Mouse (Mus musculus): ENCODE data around the gene Vmp1. TPM values are rescaled to one million over a fixed set of nuclear protein-coding genes. Genes with fewer than 3 reads are reported as not detected.

Gene Vmp1
- polyA plus RNA-seq, 1 experiment from 2014 or later, result 89.4 TPM

- H3K9me3 ChIP-seq (ENCODE audit: control insufficient read depth, low read length), result no peaks in the 10 kb centered on the region
- WGBS, result 78% methylated on average over 4 of the region's 4 CpGs
- no peak overlapping the region for H3K4me2 ChIP-seq (ENCODE audit: low read depth, low read length, severe bottlenecking)
- ATAC-seq (replicated peaks; ENCODE audit: low FRiP score), result no peak
- H3K36me3 ChIP-seq (ENCODE audit: control insufficient read depth, insufficient read depth, low read length), result no peaks in the 10 kb centered on the region
- no peak overlapping the region for H3K9ac ChIP-seq (ENCODE audit: low read length)
- H3K27me3 ChIP-seq (ENCODE audit: control insufficient read depth, insufficient read depth, low read length), result no peaks in the 10 kb centered on the region
- no peak for DNase-seq (ENCODE audit: low spot score)
- H3K27ac ChIP-seq (ENCODE audit: low read depth, low read length), result no peak overlapping the region
- no peaks in the 10 kb centered on the region for H3K4me1 ChIP-seq (replicated peaks; ENCODE audit: control insufficient read depth, insufficient read depth, low read length)
- no peak overlapping the region for H3K4me3 ChIP-seq (ENCODE audit: low read depth, low read length)
Measured at GRCm38 (mm10) chr11:86599378-86600208, 84.0 kb downstream of the Vmp1 start.

GRCm38 (mm10) chr11:86598572-86598971 is 85.1 kb downstream of the Vmp1 start:
- ATAC-seq (replicated peaks; ENCODE audit: low FRiP score), result no peak
- Histone ChIP-seq H3K4me2 (ENCODE audit: low read depth, low read length, severe bottlenecking) (no peak overlapping the region), H3K36me3 (ENCODE audit: control insufficient read depth, insufficient read depth, low read length) (no peaks in the 10 kb centered on the region), H3K9me3 (ENCODE audit: control insufficient read depth, low read length) (no peaks in the 10 kb centered on the region), H3K4me3 (ENCODE audit: low read depth, low read length) (no peak overlapping the region), H3K4me1 (replicated peaks; ENCODE audit: control insufficient read depth, insufficient read depth, low read length) (no peaks in the 10 kb centered on the region), H3K27ac (ENCODE audit: low read depth, low read length) (no peak overlapping the region), H3K27me3 (ENCODE audit: control insufficient read depth, insufficient read depth, low read length) (no peaks in the 10 kb centered on the region), H3K9ac (ENCODE audit: low read length) (no peak overlapping the region)
- DNase-seq (ENCODE audit: low spot score), result no peak
- WGBS, result 88% methylated on average over 1 of the region's 1 CpGs

GRCm38 (mm10) chr11:86598154-86598553 is 85.5 kb downstream of the Vmp1 start:
- H3K27ac ChIP-seq (ENCODE audit: low read depth, low read length), result no peak overlapping the region
- H3K4me2 ChIP-seq (ENCODE audit: low read depth, low read length, severe bottlenecking), result no peak overlapping the region
- no peaks in the 10 kb centered on the region for H3K9me3 ChIP-seq (ENCODE audit: control insufficient read depth, low read length)
- H3K9ac ChIP-seq (ENCODE audit: low read length), result no peak overlapping the region
- no peaks in the 10 kb centered on the region for H3K36me3 ChIP-seq (ENCODE audit: control insufficient read depth, insufficient read depth, low read length)
- DNase-seq (ENCODE audit: low spot score) (no peak), ATAC-seq (replicated peaks; ENCODE audit: low FRiP score) (no peak)
- H3K4me1 ChIP-seq (replicated peaks; ENCODE audit: control insufficient read depth, insufficient read depth, low read length), result no peaks in the 10 kb centered on the region
- 93% methylated on average over 5 of the region's 5 CpGs for WGBS
- H3K4me3 ChIP-seq (ENCODE audit: low read depth, low read length), result no peak overlapping the region
- no peaks in the 10 kb centered on the region for H3K27me3 ChIP-seq (ENCODE audit: control insufficient read depth, insufficient read depth, low read length)

- Histone ChIP-seq H3K36me3 (ENCODE audit: control insufficient read depth, insufficient read depth, low read length) (no peaks in the 10 kb centered on the region), H3K4me3 (ENCODE audit: low read depth, low read length) (no peak overlapping the region), H3K4me1 (replicated peaks; ENCODE audit: control insufficient read depth, insufficient read depth, low read length) (no peaks in the 10 kb centered on the region), H3K9me3 (ENCODE audit: control insufficient read depth, low read length) (no peaks in the 10 kb centered on the region), H3K27ac (ENCODE audit: low read depth, low read length) (no peak overlapping the region), H3K9ac (ENCODE audit: low read length) (no peak overlapping the region), H3K27me3 (ENCODE audit: control insufficient read depth, insufficient read depth, low read length) (no peaks in the 10 kb centered on the region), H3K4me2 (ENCODE audit: low read depth, low read length, severe bottlenecking) (no peak overlapping the region)
- 95% methylated on average over 3 of the region's 3 CpGs for WGBS
- DNase-seq (ENCODE audit: low spot score) (no peak), ATAC-seq (replicated peaks; ENCODE audit: low FRiP score) (no peak)
Measured at GRCm38 (mm10) chr11:86596976-86597375, 86.7 kb downstream of the Vmp1 start.

GRCm38 (mm10) chr11:86596187-86596960 is 87.3 kb downstream of the Vmp1 start:
- no peak overlapping the region for H3K4me3 ChIP-seq (ENCODE audit: low read depth, low read length)
- H3K4me1 ChIP-seq (replicated peaks; ENCODE audit: control insufficient read depth, insufficient read depth, low read length), result no peaks in the 10 kb centered on the region
- DNase-seq (ENCODE audit: low spot score) (no peak), ATAC-seq (replicated peaks; ENCODE audit: low FRiP score) (no peak)
- 90% methylated on average over 7 of the region's 7 CpGs for WGBS
- H3K27me3 ChIP-seq (ENCODE audit: control insufficient read depth, insufficient read depth, low read length), result no peaks in the 10 kb centered on the region
- H3K36me3 ChIP-seq (ENCODE audit: control insufficient read depth, insufficient read depth, low read length), result no peaks in the 10 kb centered on the region
- H3K27ac ChIP-seq (ENCODE audit: low read depth, low read length), result no peak overlapping the region
- H3K9me3 ChIP-seq (ENCODE audit: control insufficient read depth, low read length), result no peaks in the 10 kb centered on the region
- no peak overlapping the region for H3K9ac ChIP-seq (ENCODE audit: low read length)
- no peak overlapping the region for H3K4me2 ChIP-seq (ENCODE audit: low read depth, low read length, severe bottlenecking)

GRCm38 (mm10) chr11:86595366-86595765 is 88.3 kb downstream of the Vmp1 start:
- Histone ChIP-seq H3K27ac (ENCODE audit: low read depth, low read length) (no peak overlapping the region), H3K9ac (ENCODE audit: low read length) (no peak overlapping the region), H3K4me3 (ENCODE audit: low read depth, low read length) (no peak overlapping the region), H3K9me3 (ENCODE audit: control insufficient read depth, low read length) (no peaks in the 10 kb centered on the region), H3K4me2 (ENCODE audit: low read depth, low read length, severe bottlenecking) (no peak overlapping the region), H3K27me3 (ENCODE audit: control insufficient read depth, insufficient read depth, low read length) (no peaks in the 10 kb centered on the region), H3K4me1 (replicated peaks; ENCODE audit: control insufficient read depth, insufficient read depth, low read length) (no peaks in the 10 kb centered on the region), H3K36me3 (ENCODE audit: control insufficient read depth, insufficient read depth, low read length) (no peaks in the 10 kb centered on the region)
- DNase-seq (ENCODE audit: low spot score) (no peak), ATAC-seq (replicated peaks; ENCODE audit: low FRiP score) (no peak)
- 87% methylated on average over 6 of the region's 6 CpGs for WGBS

- H3K9ac ChIP-seq (ENCODE audit: low read length), result no peak overlapping the region
- DNase-seq (ENCODE audit: low spot score), result no peak
- no peaks in the 10 kb centered on the region for H3K27me3 ChIP-seq (ENCODE audit: control insufficient read depth, insufficient read depth, low read length)
- no peaks in the 10 kb centered on the region for H3K9me3 ChIP-seq (ENCODE audit: control insufficient read depth, low read length)
- no peaks in the 10 kb centered on the region for H3K36me3 ChIP-seq (ENCODE audit: control insufficient read depth, insufficient read depth, low read length)
- no peak overlapping the region for H3K4me3 ChIP-seq (ENCODE audit: low read depth, low read length)
- no peaks in the 10 kb centered on the region for H3K4me1 ChIP-seq (replicated peaks; ENCODE audit: control insufficient read depth, insufficient read depth, low read length)
- 89% methylated on average over 6 of the region's 6 CpGs for WGBS
- no peak overlapping the region for H3K27ac ChIP-seq (ENCODE audit: low read depth, low read length)
- H3K4me2 ChIP-seq (ENCODE audit: low read depth, low read length, severe bottlenecking), result no peak overlapping the region
- ATAC-seq (replicated peaks; ENCODE audit: low FRiP score), result no peak
Measured at GRCm38 (mm10) chr11:86594188-86594876, 89.3 kb downstream of the Vmp1 start.

- WGBS, result 92% methylated on average over 5 of the region's 5 CpGs
- no peak overlapping the region for H3K9ac ChIP-seq (ENCODE audit: low read length)
- no peak overlapping the region for H3K27ac ChIP-seq (ENCODE audit: low read depth, low read length)
- no peaks in the 10 kb centered on the region for H3K9me3 ChIP-seq (ENCODE audit: control insufficient read depth, low read length)
- no peak overlapping the region for H3K4me3 ChIP-seq (ENCODE audit: low read depth, low read length)
- no peaks in the 10 kb centered on the region for H3K27me3 ChIP-seq (ENCODE audit: control insufficient read depth, insufficient read depth, low read length)
- no peak for DNase-seq (ENCODE audit: low spot score)
- H3K4me2 ChIP-seq (ENCODE audit: low read depth, low read length, severe bottlenecking), result no peak overlapping the region
- no peaks in the 10 kb centered on the region for H3K36me3 ChIP-seq (ENCODE audit: control insufficient read depth, insufficient read depth, low read length)
- no peaks in the 10 kb centered on the region for H3K4me1 ChIP-seq (replicated peaks; ENCODE audit: control insufficient read depth, insufficient read depth, low read length)
- ATAC-seq (replicated peaks; ENCODE audit: low FRiP score), result no peak
Measured at GRCm38 (mm10) chr11:86593443-86593842, 90.2 kb downstream of the Vmp1 start.

Data from forebrain, embryonic 11.5 days (tissue).